Mouse (Mus musculus) liver, embryonic 13.5 days (tissue): ENCODE results near the gene Far2. TPM values are rescaled to one million over a fixed set of nuclear protein-coding genes. Genes with fewer than 3 reads are reported as not detected.

Source experiments
- ATAC-seq: fragments of 200-750 bp; cut with Nextera tagmentation; 2 replicates; pipeline ENCODE4 v1.8.0; 2017; ENCODE audit warnings: low read depth, mild to moderate bottlenecking, moderate number of reproducible peaks, moderate library complexity
- DNase-seq: peaks from one replicate; pipeline ENCODE4 v3.0.0; 2022
- H3K27ac ChIP-seq: fragments of 300-500 bp; sonication (generic); 2 replicates; pipeline ENCODE4 v1.5.1; 2015; ENCODE audit warnings: moderate library complexity, mild to moderate bottlenecking, inconsistent platforms
- H3K27me3 ChIP-seq: fragments of 300-500 bp; sonication (generic); 2 replicates; pipeline ENCODE4 v1.6.1; 2015; ENCODE audit warnings: mild to moderate bottlenecking, inconsistent platforms
- H3K36me3 ChIP-seq: fragments of 300-500 bp; sonication (generic); 2 replicates; pipeline ENCODE4 v1.6.1; 2015; ENCODE audit warnings: mild to moderate bottlenecking, inconsistent platforms
- H3K4me1 ChIP-seq: fragments of 300-500 bp; sonication (generic); replicated peaks from 2 replicates; pipeline ENCODE4 v1.6.1; 2015; ENCODE audit warnings: inconsistent platforms
- H3K4me2 ChIP-seq: fragments of 300-500 bp; sonication (generic); 2 replicates; pipeline ENCODE4 v1.6.1; 2015; ENCODE audit warnings: inconsistent platforms, mild to moderate bottlenecking, moderate library complexity
- H3K4me3 ChIP-seq: fragments of 300-500 bp; sonication (generic); replicated peaks from 2 replicates; pipeline ENCODE4 v1.5.1; 2015; ENCODE audit warnings: mild to moderate bottlenecking, inconsistent platforms
- H3K9ac ChIP-seq: fragments of 300-500 bp; sonication (generic); 2 replicates; pipeline ENCODE4 v1.6.1; 2015; ENCODE audit warnings: mild to moderate bottlenecking, inconsistent platforms
- H3K9me3 ChIP-seq: fragments of 300-500 bp; sonication (generic); replicated peaks from 2 replicates; pipeline ENCODE4 v1.6.1; 2016; ENCODE audit warnings: inconsistent platforms
- WGBS: fragments of 180-500 bp; shearing (Covaris S2); methylation state at CpG from one replicate; pipeline ENCODE4 v1.1.7; 2015; ENCODE audit not compliant: insufficient replicate concordance; 5-methylcytosine and 5-hydroxymethylcytosine counted together
- polyA plus RNA-seq: library from polyadenylated mRNA; unstranded; fragments of >200 nt; fragmentation: Nextera tagmentation; extraction: Ambion mirVana; gene quantifications from 2 replicates; pipeline ENCODE4 v1.2.1, GENCODE M21; 2015

Gene Far2
- polyA plus RNA-seq, 1 experiment from 2014 or later, result 0.88 TPM

DNA sequence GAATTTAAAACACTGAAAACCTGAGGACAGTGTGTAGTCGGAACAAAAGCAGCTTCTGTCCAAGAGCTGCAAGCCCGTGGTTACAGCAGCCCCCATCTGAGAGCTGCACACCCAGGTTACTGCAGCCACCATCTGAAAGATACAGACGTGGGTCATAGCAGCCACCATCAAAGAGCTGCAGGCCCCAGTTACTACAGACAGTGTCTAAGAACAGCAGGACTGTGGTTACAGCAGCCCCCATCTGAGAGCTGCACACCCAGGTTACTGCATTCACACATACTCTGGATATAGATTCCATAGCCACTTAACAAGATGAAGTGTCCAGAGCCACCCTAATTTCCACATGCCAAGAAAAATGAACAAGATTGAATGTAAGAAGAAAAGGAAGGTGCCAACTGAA, 180.5 kb downstream of the Far2 start:
- no peaks in the 10 kb centered on the region for H3K9me3 ChIP-seq
- no peaks in the 10 kb centered on the region for H3K36me3 ChIP-seq
- no peak for DNase-seq
- H3K9ac ChIP-seq, result no peak overlapping the region
- ATAC-seq, result no peak
- H3K27ac ChIP-seq, result no peak overlapping the region
- no peak overlapping the region for H3K4me2 ChIP-seq
- no peak overlapping the region for H3K4me3 ChIP-seq
- H3K4me1 ChIP-seq, result no peaks in the 10 kb centered on the region
- H3K27me3 ChIP-seq, result no peaks in the 10 kb centered on the region
- 33% methylated on average over 3 of the region's 3 CpGs for WGBS

Other genes with a start within 250 kb of the Far2 start
- 122 and 155 TPM in 2 replicates for gene Ergic2, start 165.1 kb downstream of the Far2 start, polyA plus RNA-seq